Mouse (Mus musculus) forebrain, embryonic 10.5 days (tissue): ENCODE measurements around the gene Ceacam16. TPM values are rescaled to one million over a fixed set of nuclear protein-coding genes. Genes with fewer than 3 reads are reported as not detected.

Experiments
- DNase-seq: peaks from one replicate; pipeline ENCODE4 v3.0.0-alpha.2; 2017; ENCODE audit warnings: low spot score; ENCODE audit errors: extremely low spot score
- H3K27ac ChIP-seq: fragments of 300-500 bp; sonication (generic); 2 replicates; pipeline ENCODE4 v1.5.1; 2016; ENCODE audit warnings: mild to moderate bottlenecking
- H3K27me3 ChIP-seq: fragments of 300-500 bp; sonication (generic); 2 replicates; pipeline ENCODE4 v1.6.1; 2016; ENCODE audit warnings: mild to moderate bottlenecking; ENCODE audit not compliant: poor library complexity, severe bottlenecking
- H3K36me3 ChIP-seq: fragments of 300-500 bp; sonication (generic); replicated peaks from 2 replicates; pipeline ENCODE4 v1.6.1; 2016; ENCODE audit warnings: mild to moderate bottlenecking, moderate library complexity
- H3K4me1 ChIP-seq: fragments of 300-500 bp; sonication (generic); 2 replicates; pipeline ENCODE4 v1.6.1; 2016
- H3K4me3 ChIP-seq: fragments of 300-500 bp; sonication (generic); 2 replicates; pipeline ENCODE4 v1.5.1; 2016; ENCODE audit warnings: mild to moderate bottlenecking, moderate library complexity
- H3K9me3 ChIP-seq: fragments of 300-500 bp; sonication (generic); 2 replicates; pipeline ENCODE4 v1.6.1; 2016; ENCODE audit warnings: mild to moderate bottlenecking, moderate library complexity
- WGBS: fragments of 180-500 bp; shearing (Covaris S2); methylation state at CpG from one replicate; pipeline ENCODE4 v1.1.7; 2016; 5-methylcytosine and 5-hydroxymethylcytosine counted together
- polyA plus RNA-seq: library from polyadenylated mRNA; unstranded; fragments of >200 nt; fragmentation: Nextera tagmentation; extraction: Ambion mirVana; gene quantifications from 2 replicates; pipeline ENCODE4 v1.2.1, GENCODE M21; 2016

Ceacam16 gene
- polyA plus RNA-seq, 1 experiment from 2014 or later, result not detected

- H3K27ac ChIP-seq, result no peak overlapping the region
- 84% methylated on average over 8 of the region's 8 CpGs for WGBS
- no peak for DNase-seq
- H3K4me3 ChIP-seq, result no peak overlapping the region
- no peaks in the 10 kb centered on the region for H3K27me3 ChIP-seq
- no peaks in the 10 kb centered on the region for H3K4me1 ChIP-seq
- H3K9me3 ChIP-seq, result peaks cover 12% of the 10 kb centered on the region
- no peaks in the 10 kb centered on the region for H3K36me3 ChIP-seq
Observed at GRCm38 (mm10) chr7:19865246-19866036, 4.3 kb upstream of the Ceacam16 start.

DNA sequence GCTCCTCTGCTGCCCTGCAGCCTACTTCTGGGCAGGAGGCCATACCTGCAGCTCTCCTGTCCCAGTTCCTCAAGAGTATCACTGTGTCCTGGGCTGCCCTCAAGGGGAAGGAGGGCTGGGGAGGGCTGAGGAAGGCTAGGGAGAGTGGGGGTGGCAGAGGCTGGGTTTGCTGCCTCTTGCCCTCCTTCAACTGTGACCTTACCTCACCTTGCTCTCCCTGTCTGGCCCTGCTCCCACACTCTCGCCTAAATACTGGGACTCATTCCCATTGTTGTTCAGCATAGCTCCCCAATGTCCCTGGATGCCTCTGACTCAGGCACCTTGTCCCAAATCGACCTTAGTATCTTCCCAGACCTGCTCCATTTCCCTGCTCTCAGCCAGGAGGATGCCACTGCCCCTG lies 3.1 kb upstream of the Ceacam16 start:
- Histone ChIP-seq H3K27ac (no peak overlapping the region), H3K4me1 (no peaks in the 10 kb centered on the region), H3K27me3 (no peaks in the 10 kb centered on the region), H3K9me3 (peaks cover 12% of the 10 kb centered on the region), H3K4me3 (no peak overlapping the region), H3K36me3 (no peaks in the 10 kb centered on the region)
- 29% methylated on average over 2 of the region's 2 CpGs for WGBS
- DNase-seq, result no peak

GRCm38 (mm10) chr7:19859740-19860139 lies 1.4 kb downstream of the Ceacam16 start:
- no peak overlapping the region for H3K27ac ChIP-seq
- H3K27me3 ChIP-seq, result 0 out of 2 replicates have a peak, but pooled peaks cover 4% of the 10 kb centered on the region
- H3K9me3 ChIP-seq, result peaks cover 15% of the 10 kb centered on the region
- no peaks in the 10 kb centered on the region for H3K36me3 ChIP-seq
- no peak overlapping the region for H3K4me3 ChIP-seq
- WGBS, result 80% methylated on average over 10 of the region's 10 CpGs
- no peaks in the 10 kb centered on the region for H3K4me1 ChIP-seq
- DNase-seq, result no peak

GRCm38 (mm10) chr7:19856283-19856682 lies 4.8 kb downstream of the Ceacam16 start:
- H3K4me1 ChIP-seq, result peaks cover 7% of the 10 kb centered on the region
- WGBS, result 85% methylated on average over 6 of the region's 6 CpGs
- no peak overlapping the region for H3K27ac ChIP-seq
- no peak for DNase-seq
- H3K4me3 ChIP-seq, result no peak overlapping the region
- peaks cover 29% of the 10 kb centered on the region for H3K27me3 ChIP-seq
- no peaks in the 10 kb centered on the region for H3K36me3 ChIP-seq
- H3K9me3 ChIP-seq, result peaks cover 15% of the 10 kb centered on the region; the same call in 1 of the 2 replicates

GRCm38 (mm10) chr7:19855663-19856062 lies 5.4 kb downstream of the Ceacam16 start:
- 85% methylated on average over 5 of the region's 5 CpGs for WGBS
- H3K27ac ChIP-seq, result no peak overlapping the region
- H3K4me1 ChIP-seq, result peaks cover 7% of the 10 kb centered on the region
- H3K36me3 ChIP-seq, result no peaks in the 10 kb centered on the region
- peaks cover 10% of the 10 kb centered on the region; the same call in 1 of the 2 replicates for H3K9me3 ChIP-seq
- H3K4me3 ChIP-seq, result no peak overlapping the region
- no peak for DNase-seq
- peaks cover 35% of the 10 kb centered on the region for H3K27me3 ChIP-seq

DNA sequence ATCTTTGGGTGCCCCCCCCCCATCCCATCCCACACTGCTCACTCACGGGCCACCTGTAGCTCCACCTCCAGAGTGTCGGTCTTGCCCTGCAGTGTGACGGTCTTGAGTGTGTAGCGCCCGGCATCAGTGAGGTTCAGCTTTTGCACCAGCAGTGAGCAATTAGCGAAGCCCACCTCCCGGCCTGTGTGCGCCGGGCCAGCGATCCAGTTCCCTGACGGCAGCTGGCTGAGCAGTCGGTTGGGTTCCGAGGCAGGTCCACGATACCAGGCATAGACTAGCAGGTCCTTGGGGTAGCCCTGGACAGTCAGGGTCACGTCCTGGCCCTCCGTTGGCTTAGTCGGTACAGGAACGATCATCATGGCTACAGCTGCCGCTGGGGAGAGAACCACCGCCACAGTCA lies 7.6 kb downstream of the Ceacam16 start:
- peaks cover 7% of the 10 kb centered on the region for H3K4me1 ChIP-seq
- H3K36me3 ChIP-seq, result no peaks in the 10 kb centered on the region
- H3K27ac ChIP-seq, result no peak overlapping the region
- DNase-seq, result no peak
- WGBS, result 89% methylated on average over 20 of the region's 20 CpGs
- peaks cover 10% of the 10 kb centered on the region; the same call in 1 of the 2 replicates for H3K9me3 ChIP-seq
- H3K27me3 ChIP-seq, result peaks cover 43% of the 10 kb centered on the region
- H3K4me3 ChIP-seq, result no peak overlapping the region

DNA sequence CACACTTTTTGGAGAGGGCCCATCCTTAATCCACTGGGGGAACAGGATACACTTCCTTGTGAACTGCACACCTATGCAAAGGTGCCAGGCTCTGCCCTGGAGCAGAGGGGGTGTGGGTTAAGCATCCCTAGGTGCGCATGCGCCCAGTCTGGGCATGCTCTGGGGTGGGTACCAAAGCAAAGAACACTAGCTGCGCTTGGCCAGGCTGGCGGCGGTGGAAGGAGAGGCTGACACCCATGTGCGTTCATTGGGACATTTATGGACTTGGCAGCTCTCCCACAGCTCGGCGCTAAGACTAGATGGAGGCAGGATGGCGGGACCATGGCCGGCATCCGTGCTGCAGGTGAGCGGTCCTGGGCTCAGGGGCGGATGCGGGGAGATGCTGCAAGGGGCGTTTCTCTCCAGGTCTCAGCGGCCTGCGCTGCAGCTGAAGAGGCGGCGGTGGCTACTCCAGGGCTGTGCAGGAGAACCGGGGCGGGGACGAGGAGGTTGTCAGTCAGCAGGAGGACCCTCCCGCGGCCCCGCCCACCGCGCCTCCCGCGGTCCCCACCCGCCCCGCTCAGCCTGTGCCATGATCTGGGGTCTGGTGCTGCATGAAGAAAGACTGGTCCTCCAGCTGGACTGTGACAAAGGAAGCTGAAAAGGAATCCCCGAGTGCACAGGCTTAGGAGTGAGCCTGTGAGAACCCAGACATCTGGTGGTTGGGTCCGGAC lies 9.1 kb downstream of the Ceacam16 start, which contains the start of gene Gm19345:
TSS of gene Gm19345 (plus strand) at position 146 of the 713 bp plus-strand sequence.
- Histone ChIP-seq H3K4me3 (peak within 1 kb of the TSS; percentile 40), H3K9me3 (no peaks in the 10 kb centered on the region; the same call in 1 of the 2 replicates), H3K36me3 (no peaks in the 10 kb centered on the region), H3K27me3 (peaks cover 54% of the 10 kb centered on the region), H3K4me1 (peaks cover 16% of the 10 kb centered on the region), H3K27ac (no peak within 1 kb of the TSS)
- 3% methylated on average over 33 of the region's 33 CpGs for whole genome bisulfite sequencing
- no peak for DNase-seq

DNA sequence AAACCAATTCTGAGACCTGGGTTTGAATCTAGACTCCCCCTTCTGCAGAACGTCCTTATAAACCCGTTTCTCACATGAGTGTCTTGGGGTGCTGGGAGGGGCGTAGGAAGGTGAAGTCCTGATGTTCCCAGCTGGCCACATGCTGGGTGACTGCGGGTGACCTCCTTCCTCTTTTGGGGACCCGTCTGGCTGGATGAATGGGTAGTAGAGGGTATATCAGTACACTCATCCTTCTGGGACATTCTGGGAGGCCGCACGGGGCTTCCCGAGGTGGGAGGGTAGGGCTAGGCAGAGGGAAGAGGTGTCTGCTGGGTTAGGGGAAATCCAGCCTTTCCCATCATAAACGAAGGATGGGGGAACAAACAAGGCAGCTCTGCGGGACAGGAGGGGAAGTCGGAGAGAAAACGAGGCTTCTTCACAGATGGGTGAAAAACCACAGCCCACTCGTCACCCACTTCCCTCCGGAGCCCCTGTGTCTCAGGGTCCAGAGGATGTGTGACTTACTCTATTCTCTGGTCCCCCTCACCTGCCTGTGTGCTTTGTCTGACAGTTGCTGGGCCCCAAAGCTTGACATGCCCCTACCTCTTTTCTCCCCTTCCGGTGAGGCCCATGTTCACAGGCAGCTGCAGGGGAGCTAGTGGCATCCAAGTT lies 16.5 kb downstream of the Ceacam16 start:
- WGBS, result 67% methylated on average over 15 of the region's 15 CpGs
- DNase-seq, result no peak

DNA sequence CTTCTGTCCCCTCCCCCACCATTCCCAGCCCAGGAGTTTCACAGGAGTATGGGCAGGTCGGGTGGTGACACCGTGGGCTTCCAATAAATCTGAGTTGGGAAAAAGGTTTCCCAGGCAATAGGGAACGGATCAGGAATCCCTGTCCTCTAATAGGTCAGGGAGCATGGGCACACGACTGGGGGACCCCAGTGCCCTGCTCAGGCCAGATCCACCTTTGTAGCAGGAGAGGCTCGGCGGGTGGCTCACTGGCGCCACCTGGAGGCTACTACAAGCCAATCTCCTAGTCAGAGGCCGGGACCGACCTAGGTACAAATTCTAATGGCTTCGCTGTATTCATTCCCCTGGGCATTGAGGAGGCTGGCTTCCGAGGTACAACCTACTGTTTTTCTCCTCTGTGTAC lies 17.5 kb downstream of the Ceacam16 start:
- DNase-seq, result peak; percentile 70
- WGBS, result 5% methylated on average over 11 of the region's 11 CpGs
- peaks cover 57% of the 10 kb centered on the region for H3K27me3 ChIP-seq

More for the DNA sequence above, 16.5 kb downstream of the Ceacam16 start:
- peaks cover 14% of the 10 kb centered on the region for H3K4me1 ChIP-seq
- no peak overlapping the region for H3K27ac ChIP-seq
- H3K36me3 ChIP-seq, result no peaks in the 10 kb centered on the region
- peaks cover 61% of the 10 kb centered on the region for H3K27me3 ChIP-seq
- H3K9me3 ChIP-seq, result no peaks in the 10 kb centered on the region
- H3K4me3 ChIP-seq, result no peak overlapping the region

DNA sequence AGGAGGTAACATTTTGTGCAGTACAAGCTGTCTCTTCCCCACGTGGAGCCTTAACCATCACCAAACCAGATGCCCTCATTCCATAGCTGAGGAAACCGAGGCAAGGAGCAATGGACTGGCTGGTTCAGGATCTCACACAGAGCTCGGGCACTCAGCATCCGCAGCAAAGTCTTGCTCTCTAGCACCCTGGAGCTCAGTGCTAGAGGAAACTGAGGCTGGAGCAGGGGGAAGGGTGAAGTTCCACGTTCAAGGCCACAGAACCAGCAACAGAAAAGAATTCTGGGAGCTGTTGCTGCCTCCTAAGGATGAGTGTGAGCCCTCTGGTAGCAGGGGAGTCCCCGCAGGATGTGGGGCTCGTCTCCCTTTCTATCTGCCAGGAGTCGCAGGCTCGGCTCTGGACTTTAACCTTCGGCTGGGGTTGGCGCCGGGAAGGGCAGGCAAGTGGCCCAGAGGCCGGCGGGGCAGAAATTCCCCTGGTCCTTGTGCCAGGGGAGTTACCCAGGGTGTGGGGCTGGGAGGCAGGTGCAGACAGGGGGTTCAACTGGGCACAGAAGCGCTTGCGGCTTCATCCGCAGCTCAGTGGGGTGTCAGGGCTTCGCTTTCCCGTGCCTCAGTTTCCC lies 18.1 kb downstream of the Ceacam16 start:
- 27% methylated on average over 19 of the region's 19 CpGs for WGBS
- Histone ChIP-seq H3K4me1 (peaks cover 14% of the 10 kb centered on the region), H3K9me3 (no peaks in the 10 kb centered on the region), H3K36me3 (no peaks in the 10 kb centered on the region), H3K4me3 (no peak overlapping the region), H3K27ac (no peak overlapping the region), H3K27me3 (peaks cover 51% of the 10 kb centered on the region)
- no peak for DNase-seq

More for the DNA sequence above, 17.5 kb downstream of the Ceacam16 start:
- Histone ChIP-seq H3K27ac (no peak overlapping the region), H3K4me1 (peaks cover 14% of the 10 kb centered on the region), H3K9me3 (no peaks in the 10 kb centered on the region), H3K4me3 (no peak overlapping the region), H3K36me3 (no peaks in the 10 kb centered on the region)

DNA sequence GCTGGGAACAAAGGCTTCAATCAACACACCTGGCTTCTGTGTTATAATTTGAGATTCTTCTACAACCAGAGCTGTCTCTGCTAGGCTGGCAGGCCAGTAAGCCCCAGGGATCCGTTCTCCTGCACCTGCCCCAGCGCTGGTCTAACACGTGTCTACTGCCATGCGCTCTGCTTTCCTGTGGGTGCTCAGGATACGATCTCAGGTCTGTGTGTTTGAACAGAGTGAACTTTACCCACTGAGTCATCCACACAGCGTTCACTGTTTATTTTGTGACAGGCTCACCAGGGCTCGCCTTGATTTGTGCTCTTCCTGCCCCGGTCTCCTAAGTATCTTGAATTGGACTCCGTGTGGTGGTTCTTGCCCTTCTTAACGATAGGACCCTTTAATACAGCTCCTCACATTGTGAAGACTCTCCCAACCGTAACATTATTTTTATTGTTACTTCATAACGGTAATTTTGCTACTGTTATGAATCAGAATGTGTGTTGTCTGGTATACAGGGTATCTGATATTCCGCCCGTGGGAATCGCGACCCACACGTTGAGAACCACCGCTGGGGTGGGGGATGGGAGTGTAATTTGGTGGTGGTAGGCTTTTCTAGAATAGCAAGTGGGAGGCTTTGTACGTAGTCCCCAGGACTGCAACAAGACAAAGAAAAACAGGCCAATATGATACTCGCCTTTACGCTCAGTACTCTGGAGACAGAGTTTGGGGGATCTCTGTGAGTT lies 19.2 kb downstream of the Ceacam16 start:
- WGBS, result 90% methylated on average over 21 of the region's 21 CpGs
- Histone ChIP-seq H3K36me3 (no peaks in the 10 kb centered on the region), H3K4me3 (no peak overlapping the region), H3K27ac (no peak overlapping the region), H3K27me3 (peaks cover 40% of the 10 kb centered on the region), H3K9me3 (0 out of 2 replicates have a peak, but pooled peaks cover 3% of the 10 kb centered on the region), H3K4me1 (peaks cover 6% of the 10 kb centered on the region; the same call in 1 of the 2 replicates)
- DNase-seq, result no peak

DNA sequence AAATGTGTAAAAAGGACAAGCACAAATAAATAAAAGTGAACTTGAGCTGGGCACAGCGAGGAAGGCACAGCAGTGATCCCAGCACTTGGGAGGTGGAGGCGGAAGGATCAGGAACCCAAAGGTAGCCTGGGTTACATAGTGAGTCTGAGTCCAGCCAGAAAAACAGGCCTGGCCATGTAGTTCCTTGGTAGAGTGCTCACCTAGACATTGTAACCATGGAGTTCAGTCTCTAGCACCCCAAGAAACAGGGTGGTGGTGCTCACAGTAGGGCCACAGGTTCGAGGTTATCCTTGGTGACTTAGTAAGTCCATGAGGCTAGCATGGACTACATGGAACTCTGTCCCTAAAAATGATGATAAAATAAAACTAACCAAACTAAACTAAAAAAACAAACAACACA lies 20.2 kb downstream of the Ceacam16 start:
- Histone ChIP-seq H3K27me3 (peaks cover 34% of the 10 kb centered on the region), H3K27ac (no peak overlapping the region), H3K36me3 (no peaks in the 10 kb centered on the region), H3K4me3 (no peak overlapping the region), H3K9me3 (0 out of 2 replicates have a peak, but pooled peaks cover 3% of the 10 kb centered on the region), H3K4me1 (peaks cover 6% of the 10 kb centered on the region; the same call in 1 of the 2 replicates)
- DNase-seq, result no peak
- WGBS, result 80% methylated on average over 3 of the region's 3 CpGs
